Mouse (Mus musculus): ENCODE measurements around the gene Ctxn1. TPM values are rescaled to one million over a fixed set of nuclear protein-coding genes. Genes with fewer than 3 reads are reported as not detected.

Ctxn1 gene
- polyA plus RNA-seq, 1 experiment from 2014 or later: 27.8 TPM

DNA sequence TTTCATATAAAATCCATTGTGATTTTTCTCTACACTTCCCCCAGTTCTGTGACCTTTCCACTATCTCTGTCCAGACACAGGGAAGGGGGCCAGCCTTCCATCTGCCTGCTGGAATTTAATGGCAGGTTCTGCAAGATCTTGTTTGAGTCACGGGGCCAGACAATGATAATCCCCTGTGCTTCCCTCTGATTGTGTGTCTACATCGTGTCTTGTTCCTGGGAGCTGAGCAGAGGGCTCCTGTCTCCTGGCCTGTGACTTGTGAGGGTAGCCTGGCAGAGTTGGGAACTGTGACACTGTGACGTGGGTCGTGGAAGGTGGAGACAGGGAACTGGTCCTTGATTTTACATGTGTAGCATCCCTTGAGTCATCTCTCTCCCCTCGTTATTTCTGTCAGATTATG is 29.3 kb downstream of the Ctxn1 start:
- WGBS: 62% methylated on average over 5 of the region's 5 CpGs
- Histone ChIP-seq H3K4me1 (replicated peaks) (peaks cover 9% of the 10 kb centered on the region), H3K4me2 (no peak overlapping the region), H3K36me3 (no peaks in the 10 kb centered on the region), H3K27me3 (peaks cover 40% of the 10 kb centered on the region), H3K9me3 (replicated peaks) (no peaks in the 10 kb centered on the region), H3K27ac (no peak overlapping the region), H3K9ac (no peak overlapping the region), H3K4me3 (no peak overlapping the region)
- ATAC-seq (replicated peaks; ENCODE audit: insufficient number of reproducible peaks, insufficient read depth, low FRiP score, low read depth): no peak

DNA sequence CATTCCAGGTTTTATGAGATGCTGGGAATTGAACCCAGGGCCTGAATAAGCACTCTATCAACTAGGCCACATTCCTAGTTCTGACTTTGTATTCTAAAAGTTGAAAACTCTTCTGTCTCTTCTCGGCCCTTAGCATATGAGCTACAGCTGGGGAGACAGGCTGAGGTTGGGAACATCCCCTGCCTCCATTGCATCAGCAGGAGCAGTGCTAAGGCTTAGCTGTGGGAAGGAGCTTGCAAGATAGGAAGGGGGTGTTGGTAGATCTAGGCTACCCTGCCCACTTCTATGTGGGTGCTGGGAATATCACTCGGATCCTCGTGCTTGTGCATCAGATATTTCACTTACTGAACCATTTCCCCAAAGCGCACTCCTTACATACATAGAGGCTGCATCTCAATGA is 31.2 kb downstream of the Ctxn1 start:
- Histone ChIP-seq H3K27me3 (peaks cover 49% of the 10 kb centered on the region), H3K27ac (no peak overlapping the region), H3K9ac (no peak overlapping the region), H3K4me1 (replicated peaks) (peaks cover 9% of the 10 kb centered on the region), H3K4me3 (no peak overlapping the region), H3K4me2 (no peak overlapping the region), H3K36me3 (no peaks in the 10 kb centered on the region), H3K9me3 (replicated peaks) (no peaks in the 10 kb centered on the region)
- WGBS: 85% methylated on average over 4 of the region's 4 CpGs
- no peak for ATAC-seq (replicated peaks; ENCODE audit: insufficient number of reproducible peaks, insufficient read depth, low FRiP score, low read depth)

DNA sequence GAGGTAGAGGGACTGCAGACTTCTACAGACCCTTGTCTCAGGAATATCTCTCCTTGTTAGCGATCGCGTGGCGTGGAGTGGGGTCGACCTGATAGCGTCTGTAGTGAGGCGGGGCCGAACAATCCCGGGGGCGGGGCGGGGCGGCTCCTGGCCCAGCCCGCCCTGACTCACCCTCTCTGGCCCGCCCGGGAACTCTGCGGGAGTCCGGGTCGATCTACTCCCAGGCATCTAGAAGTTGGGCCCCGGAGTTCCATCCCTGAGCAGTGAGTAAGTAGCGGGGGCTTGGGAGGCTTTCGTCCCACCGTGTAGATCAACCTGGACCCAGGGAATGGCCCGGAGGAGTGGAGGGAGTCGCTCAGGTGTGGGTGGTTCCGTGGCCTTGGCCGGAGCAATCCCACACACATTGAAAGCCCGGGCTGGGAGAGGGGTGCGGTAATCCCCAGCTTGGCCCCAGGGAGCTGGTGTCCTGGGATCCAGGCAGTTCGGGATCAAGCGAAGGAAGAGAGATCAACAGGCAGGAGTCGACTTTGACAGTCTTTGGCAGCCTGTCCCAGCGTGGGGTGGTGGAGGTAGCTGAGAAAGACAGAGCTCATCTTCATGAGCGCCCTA is 32.2 kb downstream of the Ctxn1 start, which contains the start of gene Lrrc8e:
TSS of gene Lrrc8e (plus strand) at position 89 of the 609 bp plus-strand sequence.
- H3K36me3 ChIP-seq: no peaks in the 10 kb centered on the region
- peaks cover 9% of the 10 kb centered on the region for H3K4me1 ChIP-seq (replicated peaks)
- peak within 1 kb of the TSS; percentile 28 for H3K4me3 ChIP-seq
- WGBS: 6% methylated on average over 33 of the region's 33 CpGs
- peaks cover 49% of the 10 kb centered on the region for H3K27me3 ChIP-seq
- no peak within 1 kb of the TSS for H3K27ac ChIP-seq
- H3K9ac ChIP-seq: no peak within 1 kb of the TSS
- H3K9me3 ChIP-seq (replicated peaks): no peaks in the 10 kb centered on the region
- H3K4me2 ChIP-seq: peak within 1 kb of the TSS; percentile 54
- peak; percentile 18; the same call in 1 of the 2 replicates for ATAC-seq (replicated peaks; ENCODE audit: insufficient number of reproducible peaks, insufficient read depth, low FRiP score, low read depth)

DNA sequence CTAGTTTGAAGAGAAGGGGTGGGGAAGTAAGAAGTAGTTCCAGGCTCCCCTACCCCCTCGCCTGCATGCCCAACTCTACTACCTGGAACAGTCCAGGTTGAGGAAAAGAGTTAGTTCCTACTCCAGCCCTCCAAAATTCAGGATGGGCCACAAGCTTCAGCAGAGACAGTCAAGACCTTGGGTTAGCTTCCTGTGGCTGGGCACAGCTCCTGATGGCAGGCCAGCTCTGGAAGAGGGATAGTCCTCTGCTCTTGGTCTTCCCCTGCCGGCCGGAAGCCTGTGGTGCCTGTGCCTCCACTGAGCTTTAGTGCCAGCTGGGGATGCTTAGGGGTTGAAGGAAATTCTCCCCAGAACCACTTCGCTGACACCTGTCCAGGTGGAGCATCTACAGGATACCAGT is 32.8 kb downstream of the Ctxn1 start:
- Histone ChIP-seq H3K4me2 (peak overlapping the region; percentile 54), H3K9ac (no peak overlapping the region), H3K36me3 (no peaks in the 10 kb centered on the region), H3K9me3 (replicated peaks) (no peaks in the 10 kb centered on the region), H3K27me3 (peaks cover 49% of the 10 kb centered on the region), H3K27ac (no peak overlapping the region), H3K4me1 (replicated peaks) (peaks cover 9% of the 10 kb centered on the region), H3K4me3 (peak overlapping the region; percentile 28)
- 26% methylated on average over 4 of the region's 4 CpGs for WGBS
- ATAC-seq (replicated peaks; ENCODE audit: insufficient number of reproducible peaks, insufficient read depth, low FRiP score, low read depth): peak; percentile 22; the same call in 1 of the 2 replicates

DNA sequence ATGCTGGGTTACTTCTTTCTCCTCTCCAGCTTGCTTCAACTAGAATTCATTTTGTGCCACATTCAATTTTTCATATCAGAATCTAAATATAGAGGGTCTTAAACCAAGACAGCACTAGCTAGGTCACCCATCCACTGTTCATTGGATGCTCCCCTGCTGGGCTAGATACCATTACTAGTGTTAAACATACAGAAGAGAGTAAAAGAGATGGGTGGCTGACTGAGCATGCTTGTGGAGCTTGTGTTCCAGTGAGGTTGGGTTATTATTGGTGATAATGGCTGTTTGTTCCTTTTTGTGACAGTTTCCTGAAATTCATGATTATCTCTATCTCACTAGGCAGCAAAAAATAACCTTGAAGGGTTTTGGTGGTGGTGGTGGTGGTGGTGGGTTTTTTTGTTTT is 37.0 kb downstream of the Ctxn1 start:
- no peak for ATAC-seq (replicated peaks; ENCODE audit: insufficient number of reproducible peaks, insufficient read depth, low FRiP score, low read depth)
- Histone ChIP-seq H3K27me3 (peaks cover 44% of the 10 kb centered on the region), H3K27ac (no peak overlapping the region), H3K4me1 (replicated peaks) (peaks cover 11% of the 10 kb centered on the region), H3K4me3 (no peak overlapping the region), H3K4me2 (no peak overlapping the region), H3K9me3 (replicated peaks) (no peaks in the 10 kb centered on the region), H3K36me3 (no peaks in the 10 kb centered on the region), H3K9ac (no peak overlapping the region)

DNA sequence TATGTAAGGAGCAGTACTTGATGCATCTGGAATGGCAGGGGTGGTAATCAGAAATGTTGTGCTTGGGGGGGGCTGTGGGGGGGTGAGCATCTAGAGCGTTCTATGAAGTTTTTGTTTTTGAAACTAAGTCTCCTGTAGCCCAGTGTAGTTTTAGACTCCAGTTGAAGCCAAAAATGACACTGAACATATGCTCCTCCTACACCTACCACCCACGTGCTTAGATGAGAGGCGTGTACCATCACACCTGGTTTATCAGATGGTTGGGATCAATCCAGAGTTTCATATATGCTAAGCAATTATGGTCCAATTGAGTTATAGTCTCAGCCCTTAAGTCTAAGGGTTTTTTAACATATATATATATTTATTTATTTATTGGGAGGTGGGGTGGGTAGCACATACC is 39.5 kb downstream of the Ctxn1 start:
- Histone ChIP-seq H3K9ac (no peak overlapping the region), H3K9me3 (replicated peaks) (no peaks in the 10 kb centered on the region), H3K4me1 (replicated peaks) (peaks cover 16% of the 10 kb centered on the region), H3K27me3 (peaks cover 48% of the 10 kb centered on the region), H3K4me3 (no peak overlapping the region), H3K4me2 (no peak overlapping the region), H3K27ac (no peak overlapping the region), H3K36me3 (no peaks in the 10 kb centered on the region)
- WGBS: 78% methylated on average over 3 of the region's 3 CpGs
- no peak for ATAC-seq (replicated peaks; ENCODE audit: insufficient number of reproducible peaks, insufficient read depth, low FRiP score, low read depth)

DNA sequence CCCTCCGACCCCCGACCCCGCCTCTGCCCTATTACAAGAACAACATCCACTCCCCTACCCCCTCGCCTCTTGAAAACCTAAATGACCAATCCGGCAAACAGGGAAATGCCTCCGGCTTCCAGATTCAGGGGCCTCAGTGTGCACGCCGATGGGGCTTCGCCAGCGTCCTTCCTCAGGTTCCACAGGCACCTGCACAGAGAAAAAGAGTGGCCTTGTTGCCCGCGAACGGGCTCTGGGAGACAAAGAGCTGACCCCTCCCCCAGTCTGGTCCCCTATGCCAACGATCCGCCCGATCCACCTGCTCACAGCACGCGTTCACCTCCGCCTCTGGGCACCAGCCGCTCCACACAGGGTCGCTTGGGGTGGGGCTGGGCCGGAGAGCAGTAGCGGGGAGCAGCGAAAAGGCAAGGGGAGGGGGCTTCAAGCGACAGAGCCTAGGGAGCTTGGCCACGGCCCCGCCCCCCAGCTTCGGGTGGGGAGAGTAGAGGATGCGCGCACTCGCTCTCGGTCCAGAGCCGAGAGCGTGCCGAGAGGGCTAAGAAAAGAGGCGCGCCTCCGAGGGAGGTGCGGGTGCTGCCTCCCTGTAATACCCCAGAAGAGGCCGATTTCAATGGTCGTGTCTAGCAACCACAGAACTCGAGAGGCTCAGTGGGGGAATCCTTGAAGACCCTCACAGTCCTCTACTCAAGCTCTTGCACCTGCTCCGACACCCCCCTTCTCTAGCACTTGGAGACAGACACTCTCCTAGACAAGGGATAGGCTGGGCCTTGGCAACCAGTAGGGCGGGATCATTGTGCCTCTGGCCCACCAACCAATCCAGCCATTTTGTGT is 42.1 kb downstream of the Ctxn1 start, which contains the start of gene Prr36:
TSS of gene Prr36 (minus strand) at position 669 of the 831 bp plus-strand sequence.
- Histone ChIP-seq H3K36me3 (no peaks in the 10 kb centered on the region), H3K27ac (no peak within 1 kb of the TSS), H3K4me1 (replicated peaks) (peaks cover 35% of the 10 kb centered on the region), H3K4me2 (peak within 1 kb of the TSS; percentile 89), H3K9ac (peak within 1 kb of the TSS; percentile 46), H3K9me3 (replicated peaks) (no peaks in the 10 kb centered on the region), H3K4me3 (peak within 1 kb of the TSS; percentile 55), H3K27me3 (peaks cover 57% of the 10 kb centered on the region)
- 2% methylated on average over 44 of the region's 44 CpGs for WGBS
- ATAC-seq (replicated peaks; ENCODE audit: insufficient number of reproducible peaks, insufficient read depth, low FRiP score, low read depth): no peak; the same call in 1 of the 2 replicates

DNA sequence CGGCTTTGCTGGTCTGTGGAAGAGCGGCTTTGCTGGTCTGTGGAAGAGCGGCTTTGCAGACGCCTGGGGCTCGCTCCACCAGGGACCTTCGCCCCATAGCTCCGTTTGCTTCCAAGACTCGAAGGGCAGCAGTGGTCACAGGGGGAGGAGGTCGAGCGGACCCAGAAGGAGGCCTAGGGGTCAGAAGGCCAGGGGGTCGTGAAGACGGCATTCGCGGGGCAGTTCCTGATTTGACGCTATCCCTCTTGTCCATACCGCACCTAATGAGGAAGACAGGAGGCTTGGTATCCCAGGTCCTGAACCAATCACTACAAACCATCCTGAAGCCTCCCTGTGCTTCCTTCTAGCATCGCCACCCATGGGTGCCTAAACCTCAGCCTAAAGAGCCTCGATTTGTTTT is 42.8 kb downstream of the Ctxn1 start:
- ATAC-seq (replicated peaks; ENCODE audit: insufficient number of reproducible peaks, insufficient read depth, low FRiP score, low read depth): no peak
- Histone ChIP-seq H3K9me3 (replicated peaks) (no peaks in the 10 kb centered on the region), H3K36me3 (no peaks in the 10 kb centered on the region), H3K4me3 (peak overlapping the region; percentile 55), H3K4me2 (peak overlapping the region; percentile 89), H3K27ac (no peak overlapping the region), H3K27me3 (peaks cover 57% of the 10 kb centered on the region), H3K9ac (no peak overlapping the region), H3K4me1 (replicated peaks) (peaks cover 35% of the 10 kb centered on the region)
- 14% methylated on average over 18 of the region's 18 CpGs for WGBS

DNA sequence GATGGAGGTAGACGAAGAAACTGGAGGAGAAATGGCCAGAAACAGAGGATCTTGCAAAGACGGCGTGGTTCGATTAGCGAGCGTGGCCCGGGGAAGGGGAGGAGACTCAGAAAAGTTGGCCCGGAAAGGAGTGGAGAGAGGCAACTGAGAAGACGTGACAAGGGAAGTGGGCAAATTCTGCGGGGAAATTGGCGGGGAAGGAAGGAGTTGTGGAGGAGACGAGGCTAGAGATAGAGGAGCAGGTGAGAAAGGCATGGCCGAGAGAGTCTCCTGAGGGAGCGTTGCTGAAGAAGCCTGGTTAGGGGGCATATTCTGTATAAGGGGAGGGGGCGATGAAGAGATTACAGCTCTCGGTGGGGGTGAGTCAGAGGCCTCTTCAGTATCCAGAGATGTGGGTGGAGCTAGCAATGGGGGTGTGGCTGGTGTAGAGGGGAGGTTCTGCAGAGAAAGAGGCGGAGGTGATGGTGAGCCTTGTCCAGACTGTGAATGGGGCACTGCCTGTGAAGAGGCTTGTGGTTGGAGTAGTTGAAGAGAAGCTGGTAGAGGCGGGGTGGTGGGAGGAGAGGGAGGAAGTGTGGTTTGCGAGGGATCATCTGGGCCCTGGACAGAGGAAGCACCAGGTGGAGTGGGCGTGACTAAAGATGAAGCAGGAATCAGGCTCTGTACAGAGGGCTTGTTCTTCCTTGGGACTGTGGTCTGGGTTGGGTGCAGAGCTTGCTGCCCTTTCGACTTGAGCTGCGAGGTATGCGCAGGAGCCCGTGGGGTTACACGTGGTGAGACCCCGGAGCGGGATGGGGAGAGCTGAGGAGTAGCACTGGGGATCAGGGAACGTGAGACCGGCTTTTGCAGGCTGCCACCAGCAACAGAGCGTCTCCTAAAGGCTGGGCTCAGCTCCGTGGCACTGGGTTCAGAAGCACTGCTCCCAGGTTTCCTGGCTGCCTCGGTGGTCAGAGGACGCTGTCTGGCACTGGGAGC is 44.8 kb downstream of the Ctxn1 start:
- Histone ChIP-seq H3K27ac (no peak overlapping the region; the same call in 1 of the 2 replicates), H3K27me3 (peaks cover 57% of the 10 kb centered on the region), H3K9ac (peak overlapping the region; percentile 36; the same call in 1 of the 2 replicates), H3K9me3 (replicated peaks) (no peaks in the 10 kb centered on the region), H3K4me2 (peak overlapping the region; percentile 83), H3K36me3 (0 out of 2 replicates have a peak, but pooled peaks cover 3% of the 10 kb centered on the region), H3K4me1 (replicated peaks) (peaks cover 35% of the 10 kb centered on the region), H3K4me3 (peak overlapping the region; percentile 47)
- WGBS: 6% methylated on average over 33 of the region's 33 CpGs
- ATAC-seq (replicated peaks; ENCODE audit: insufficient number of reproducible peaks, insufficient read depth, low FRiP score, low read depth): peak; percentile 51

DNA sequence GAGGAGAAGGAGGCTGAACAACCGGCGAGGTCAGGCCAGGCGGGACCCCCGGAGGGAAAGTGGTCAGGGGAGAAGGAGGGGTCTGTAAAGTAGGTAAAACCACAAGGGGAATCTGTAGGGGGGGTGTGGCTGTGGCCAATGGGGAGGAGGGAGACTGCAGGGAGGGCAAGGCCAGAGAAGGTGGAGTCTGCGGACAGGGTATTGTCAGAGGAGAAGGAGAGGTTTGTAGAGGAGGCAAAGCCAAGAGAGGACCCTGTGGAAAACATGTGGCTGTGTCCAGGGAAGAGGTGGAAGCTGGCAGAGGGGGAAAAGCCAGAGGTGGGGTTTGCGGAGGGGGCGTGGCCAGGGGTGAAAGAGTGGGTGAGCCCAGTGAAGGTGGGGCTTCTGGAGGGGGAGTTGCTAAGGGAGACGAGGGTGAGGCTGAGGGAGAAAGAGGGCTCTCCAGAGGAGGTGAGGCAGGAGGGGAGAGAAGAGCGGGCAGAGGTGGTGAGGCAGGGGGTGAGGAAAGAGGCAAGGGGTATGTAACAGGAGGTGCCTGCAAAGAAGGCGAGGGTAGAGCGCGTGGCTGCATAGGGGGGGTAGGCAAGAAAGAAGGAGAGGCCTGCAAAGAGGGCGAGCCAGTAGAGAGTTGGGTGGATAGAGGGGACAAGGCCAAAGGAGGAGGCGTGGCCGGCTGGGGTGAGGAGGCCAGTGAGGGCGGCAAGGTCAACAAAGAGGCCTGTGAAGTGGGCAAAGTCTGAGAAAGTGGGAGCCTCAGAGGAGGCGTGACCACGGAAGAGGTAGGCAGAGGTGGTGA is 45.7 kb downstream of the Ctxn1 start:
- 0 out of 2 replicates have a peak, but pooled peaks cover 3% of the 10 kb centered on the region for H3K36me3 ChIP-seq
- 1% methylated on average over 18 of the region's 18 CpGs for WGBS
- peak; percentile 43 for ATAC-seq (replicated peaks; ENCODE audit: insufficient number of reproducible peaks, insufficient read depth, low FRiP score, low read depth)
- peak overlapping the region; percentile 83 for H3K4me2 ChIP-seq
- no peaks in the 10 kb centered on the region for H3K9me3 ChIP-seq (replicated peaks)
- H3K4me3 ChIP-seq: peak overlapping the region; percentile 47
- H3K4me1 ChIP-seq (replicated peaks): peaks cover 35% of the 10 kb centered on the region
- H3K27me3 ChIP-seq: peaks cover 53% of the 10 kb centered on the region
- no peak overlapping the region; the same call in 1 of the 2 replicates for H3K27ac ChIP-seq
- H3K9ac ChIP-seq: peak overlapping the region; percentile 36

All from heart, embryonic 15.5 days (tissue).